Mouse (Mus musculus): ENCODE results near the gene Ino80e. TPM values are rescaled to one million over a fixed set of nuclear protein-coding genes. Genes with fewer than 3 reads are reported as not detected.
A peak's percentile ranks its signal among the peaks of the same experiment; 100 is the strongest.

The Ino80e gene
- polyA plus RNA-seq, 2 experiments = 84.3 to 86.7 TPM

DNA sequence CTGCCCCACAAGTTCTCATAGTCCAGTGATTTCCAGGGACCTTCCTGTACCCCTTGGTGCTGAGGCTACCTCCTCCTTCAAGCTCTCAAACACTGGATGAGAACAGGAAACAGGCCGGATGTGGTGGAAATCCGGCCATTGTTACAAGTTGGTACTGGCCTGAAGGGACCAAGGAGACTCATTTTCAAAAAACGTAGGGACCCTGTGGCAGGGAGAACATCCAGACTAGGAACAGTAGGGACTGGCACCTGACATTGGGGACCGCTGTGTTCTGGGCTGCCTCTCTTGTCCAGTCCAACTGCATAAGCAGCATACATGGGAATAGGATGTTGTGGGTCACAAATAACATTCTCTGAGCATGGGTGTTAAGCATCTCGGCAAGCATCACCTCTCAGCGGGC is 18.9 kb upstream of the Ino80e start:
- no peak for ATAC-seq (ENCODE audit: low FRiP score, low read depth)
- Histone ChIP-seq H3K4me2 (replicated peaks; ENCODE audit: low read depth, low read length, severe bottlenecking) (peak overlapping the region; percentile 98; the same call in 1 of the 2 replicates), H3K27me3 (ENCODE audit: control insufficient read depth, insufficient read depth, low read length) (no peaks in the 10 kb centered on the region), H3K27ac (replicated peaks; ENCODE audit: low read depth, low read length) (0 out of 2 replicates have a peak overlapping the region, but pooled peaks have one; percentile 26), H3K4me1 (ENCODE audit: control insufficient read depth, insufficient read depth, low read length) (peaks cover 24% of the 10 kb centered on the region), H3K4me3 (replicated peaks; ENCODE audit: low read length) (no peak overlapping the region), H3K9ac (ENCODE audit: low read depth, low read length, severe bottlenecking) (0 out of 2 replicates have a peak overlapping the region, but pooled peaks have one; percentile 56), H3K9me3 (ENCODE audit: control insufficient read depth, low read length) (no peaks in the 10 kb centered on the region), H3K36me3 (ENCODE audit: control insufficient read depth, insufficient read depth, low read length) (peaks cover 46% of the 10 kb centered on the region)
- TF ChIP-seq POLR2A (IDR thresholded peaks at IDR 0.05; ENCODE audit: borderline replicate concordance, extremely low read depth, insufficient read depth, insufficient read length) = no peak
- WGBS = 75% methylated on average over 6 of the region's 6 CpGs
- no peak for DNase-seq (ENCODE audit: low spot score)

DNA sequence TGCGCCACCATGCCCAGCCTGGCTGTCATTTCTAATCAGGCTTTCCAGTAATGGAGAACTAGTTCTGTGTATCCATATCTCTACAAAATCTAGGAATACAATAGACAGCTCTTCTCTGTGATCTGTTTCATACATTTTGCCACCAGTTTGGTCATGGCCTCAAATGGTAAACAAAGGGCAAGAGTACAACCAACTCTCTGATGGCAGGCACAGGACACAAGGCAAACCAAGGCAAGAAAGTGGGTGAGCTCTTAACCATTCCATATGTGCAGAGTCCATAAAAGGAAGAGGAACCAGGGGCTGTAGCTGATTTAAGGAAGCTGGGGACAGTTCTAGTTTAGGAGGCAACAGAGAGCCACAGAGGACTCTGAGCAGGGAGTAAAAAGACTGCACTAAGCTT is 15.1 kb upstream of the Ino80e start:
- no peak overlapping the region for H3K4me2 ChIP-seq (replicated peaks; ENCODE audit: low read depth, low read length, severe bottlenecking)
- H3K4me3 ChIP-seq (replicated peaks; ENCODE audit: low read length) = no peak overlapping the region
- H3K36me3 ChIP-seq (ENCODE audit: control insufficient read depth, insufficient read depth, low read length) = peaks cover 83% of the 10 kb centered on the region
- H3K9ac ChIP-seq (ENCODE audit: low read depth, low read length, severe bottlenecking) = no peak overlapping the region
- no peaks in the 10 kb centered on the region for H3K27me3 ChIP-seq (ENCODE audit: control insufficient read depth, insufficient read depth, low read length)
- ATAC-seq (ENCODE audit: low FRiP score, low read depth) (no peak), DNase-seq (ENCODE audit: low spot score) (no peak)
- no peak for TF ChIP-seq POLR2A (IDR thresholded peaks at IDR 0.05; ENCODE audit: borderline replicate concordance, extremely low read depth, insufficient read depth, insufficient read length)
- H3K27ac ChIP-seq (replicated peaks; ENCODE audit: low read depth, low read length) = no peak overlapping the region
- 100% methylated on average over 1 of the region's 1 CpGs for WGBS
- no peaks in the 10 kb centered on the region for H3K9me3 ChIP-seq (ENCODE audit: control insufficient read depth, low read length)
- peaks cover 10% of the 10 kb centered on the region for H3K4me1 ChIP-seq (ENCODE audit: control insufficient read depth, insufficient read depth, low read length)

DNA sequence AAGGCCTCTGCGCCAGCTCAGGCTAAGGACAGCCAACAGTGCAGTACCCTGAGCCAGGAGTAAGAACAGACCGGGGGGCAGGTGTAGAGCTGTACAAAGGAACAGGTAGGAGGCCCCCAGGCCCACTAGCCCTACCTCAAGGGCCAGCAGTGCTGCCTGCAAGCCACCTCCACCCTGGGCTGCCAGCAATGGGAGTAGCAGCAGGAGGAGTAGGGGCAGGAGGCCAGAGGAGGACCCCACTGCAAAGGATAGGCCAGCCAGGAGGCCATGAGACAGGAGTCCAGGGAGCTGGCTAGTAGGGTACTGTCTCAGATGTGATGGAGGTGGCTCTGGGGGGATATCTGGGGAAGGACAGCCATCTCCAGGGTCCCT is 8.3 kb upstream of the Ino80e start:
- no peak overlapping the region for H3K9ac ChIP-seq (ENCODE audit: low read depth, low read length, severe bottlenecking)
- H3K27ac ChIP-seq (replicated peaks; ENCODE audit: low read depth, low read length) = no peak overlapping the region
- ATAC-seq (ENCODE audit: low FRiP score, low read depth) = no peak
- DNase-seq (ENCODE audit: low spot score) = no peak
- no peak overlapping the region for H3K4me2 ChIP-seq (replicated peaks; ENCODE audit: low read depth, low read length, severe bottlenecking)
- H3K4me1 ChIP-seq (ENCODE audit: control insufficient read depth, insufficient read depth, low read length) = no peaks in the 10 kb centered on the region
- TF ChIP-seq POLR2A (IDR thresholded peaks at IDR 0.05; ENCODE audit: borderline replicate concordance, extremely low read depth, insufficient read depth, insufficient read length) = no peak
- H3K4me3 ChIP-seq (replicated peaks; ENCODE audit: low read length) = no peak overlapping the region
- 100% methylated on average over 2 of the region's 2 CpGs for WGBS
- peaks cover 99% of the 10 kb centered on the region for H3K36me3 ChIP-seq (ENCODE audit: control insufficient read depth, insufficient read depth, low read length)
- H3K27me3 ChIP-seq (ENCODE audit: control insufficient read depth, insufficient read depth, low read length) = no peaks in the 10 kb centered on the region
- H3K9me3 ChIP-seq (ENCODE audit: control insufficient read depth, low read length) = no peaks in the 10 kb centered on the region

DNA sequence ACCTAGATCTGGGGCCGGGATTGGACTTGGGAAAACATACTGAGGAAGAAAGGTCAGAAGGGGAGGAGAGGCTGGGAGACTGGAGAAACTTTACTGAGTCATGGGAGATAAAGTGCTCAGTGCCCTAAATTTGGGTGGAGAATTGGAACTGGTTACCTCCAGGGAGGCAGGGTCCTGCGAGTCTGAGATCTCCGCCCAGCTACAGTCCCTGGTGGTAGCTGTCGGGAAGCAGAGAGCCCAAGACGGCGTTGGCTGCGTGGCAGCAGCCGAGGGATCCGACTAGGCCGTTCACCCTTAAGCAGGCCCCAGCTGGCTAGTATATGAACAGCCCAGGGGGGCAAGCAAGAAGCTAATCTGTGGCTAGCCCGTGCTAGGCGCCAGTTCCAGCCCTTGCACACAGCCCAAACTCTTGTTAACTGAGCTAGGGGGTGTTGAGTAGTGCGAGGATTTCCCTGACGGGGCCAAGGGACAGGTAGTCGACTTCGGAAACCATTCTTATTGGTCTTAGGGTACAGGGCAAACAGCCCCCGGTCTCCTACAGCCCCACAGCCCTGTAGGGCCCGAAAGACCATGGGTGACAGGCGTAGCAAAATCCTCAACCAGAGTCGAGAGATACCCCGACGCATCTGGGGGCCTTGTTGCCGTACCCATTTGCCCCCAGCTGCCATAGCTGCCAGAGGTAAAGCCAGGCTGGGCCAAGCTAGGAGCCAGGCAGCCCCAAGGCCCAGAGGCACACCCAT is 7.8 kb upstream of the Ino80e start:
- Histone ChIP-seq H3K36me3 (ENCODE audit: control insufficient read depth, insufficient read depth, low read length) (peaks cover 99% of the 10 kb centered on the region), H3K9ac (ENCODE audit: low read depth, low read length, severe bottlenecking) (no peak overlapping the region), H3K9me3 (ENCODE audit: control insufficient read depth, low read length) (no peaks in the 10 kb centered on the region), H3K4me2 (replicated peaks; ENCODE audit: low read depth, low read length, severe bottlenecking) (no peak overlapping the region), H3K4me3 (replicated peaks; ENCODE audit: low read length) (no peak overlapping the region), H3K27me3 (ENCODE audit: control insufficient read depth, insufficient read depth, low read length) (no peaks in the 10 kb centered on the region), H3K4me1 (ENCODE audit: control insufficient read depth, insufficient read depth, low read length) (no peaks in the 10 kb centered on the region), H3K27ac (replicated peaks; ENCODE audit: low read depth, low read length) (no peak overlapping the region)
- DNase-seq (ENCODE audit: low spot score) (no peak), ATAC-seq (ENCODE audit: low FRiP score, low read depth) (no peak)
- no peak for TF ChIP-seq POLR2A (IDR thresholded peaks at IDR 0.05; ENCODE audit: borderline replicate concordance, extremely low read depth, insufficient read depth, insufficient read length)
- 94% methylated on average over 23 of the region's 23 CpGs for WGBS

DNA sequence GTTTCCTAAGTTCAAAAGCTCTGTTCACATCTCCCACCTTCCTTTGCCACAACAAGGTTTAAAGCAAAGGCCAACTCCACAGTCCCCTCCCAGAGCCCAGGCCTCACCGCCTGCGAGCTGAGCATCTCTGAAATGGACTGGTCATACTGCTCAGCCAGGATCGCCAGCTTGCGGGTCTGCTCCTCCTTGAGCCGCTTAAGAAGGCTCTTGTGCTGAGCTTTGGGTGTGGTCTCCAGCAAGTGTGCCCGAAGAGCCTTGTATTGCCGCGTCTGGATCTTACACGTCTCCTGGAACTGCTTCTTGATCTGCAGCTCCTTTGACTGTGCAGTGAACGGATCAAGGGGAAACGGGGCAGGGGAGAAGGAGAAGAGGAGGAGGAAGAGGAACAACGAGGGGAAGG is 5.8 kb upstream of the Ino80e start:
- 88% methylated on average over 12 of the region's 12 CpGs for WGBS
- no peak overlapping the region for H3K4me2 ChIP-seq (replicated peaks; ENCODE audit: low read depth, low read length, severe bottlenecking)
- no peaks in the 10 kb centered on the region for H3K27me3 ChIP-seq (ENCODE audit: control insufficient read depth, insufficient read depth, low read length)
- H3K9ac ChIP-seq (ENCODE audit: low read depth, low read length, severe bottlenecking) = no peak overlapping the region
- H3K4me1 ChIP-seq (ENCODE audit: control insufficient read depth, insufficient read depth, low read length) = peaks cover 9% of the 10 kb centered on the region
- ATAC-seq (ENCODE audit: low FRiP score, low read depth) = no peak
- no peak for DNase-seq (ENCODE audit: low spot score)
- no peak overlapping the region for H3K4me3 ChIP-seq (replicated peaks; ENCODE audit: low read length)
- H3K36me3 ChIP-seq (ENCODE audit: control insufficient read depth, insufficient read depth, low read length) = peaks cover 93% of the 10 kb centered on the region
- H3K27ac ChIP-seq (replicated peaks; ENCODE audit: low read depth, low read length) = no peak overlapping the region
- no peak for TF ChIP-seq POLR2A (IDR thresholded peaks at IDR 0.05; ENCODE audit: borderline replicate concordance, extremely low read depth, insufficient read depth, insufficient read length)
- no peaks in the 10 kb centered on the region for H3K9me3 ChIP-seq (ENCODE audit: control insufficient read depth, low read length)

All from limb, embryonic 14.5 days (tissue).